Mouse (Mus musculus) layer of hippocampus, adult 2 months (tissue): ENCODE results near the gene Sltm. TPM values are rescaled to one million over a fixed set of nuclear protein-coding genes. Genes with fewer than 3 reads are reported as not detected.

Experiments used
- DNase-seq, 2 experiments: peaks; one replicate each; pipeline ENCODE4 v3.0.0; 2022; ENCODE audit warnings: low spot score in 2 of 2
- H3K27ac ChIP-seq: fragments of 200-600 bp; 2 replicates; pipeline ENCODE4 v1.8.1; 2022
- H3K4me3 ChIP-seq: fragments of 200-600 bp; 2 replicates; pipeline ENCODE4 v1.8.1; 2022; ENCODE audit warnings: mild to moderate bottlenecking
- CTCF ChIP-seq: fragments of 200-600 bp; conservative IDR thresholded peaks from 2 replicates; pipeline ENCODE4 v1.8.1; 2022; ENCODE audit warnings: antibody characterized with exemption, mild to moderate bottlenecking, moderate library complexity
- total RNA-seq, 2 experiments: library from RNA; stranded (reverse); gene quantifications; 2 replicates each; pipeline ENCODE4 v1.2.3; 2021

Gene Sltm
- total RNA-seq, 2 experiments from 2014 or later: 53.0 to 60.1 TPM

GRCm38 (mm10) chr9:70567651-70568050, 25.1 kb downstream of the Sltm start:
- TF ChIP-seq CTCF: no peak
- H3K4me3 ChIP-seq: no peak overlapping the region
- H3K27ac ChIP-seq: peak overlapping the region; percentile 52
- no peak for DNase-seq

- no peak for DNase-seq
- TF ChIP-seq CTCF: no peak
- Histone ChIP-seq H3K27ac (no peak overlapping the region), H3K4me3 (no peak overlapping the region)
These were observed 27.8 kb downstream of the Sltm start for GRCm38 (mm10) chr9:70570351-70570750.

- no peak overlapping the region for H3K27ac ChIP-seq
- no peak overlapping the region for H3K4me3 ChIP-seq
- no peak for TF ChIP-seq CTCF
- DNase-seq: no peak
These were observed 35.6 kb downstream of the Sltm start for GRCm38 (mm10) chr9:70578123-70578522.

GRCm38 (mm10) chr9:70580956-70581355, 38.4 kb downstream of the Sltm start:
- no peak overlapping the region for H3K27ac ChIP-seq
- no peak for DNase-seq
- no peak for TF ChIP-seq CTCF
- H3K4me3 ChIP-seq: no peak overlapping the region

GRCm38 (mm10) chr9:70584641-70585040, 42.1 kb downstream of the Sltm start:
- no peak for DNase-seq
- Histone ChIP-seq H3K27ac (no peak overlapping the region), H3K4me3 (no peak overlapping the region)
- TF ChIP-seq CTCF: no peak

- no peak for TF ChIP-seq CTCF
- Histone ChIP-seq H3K4me3 (no peak overlapping the region), H3K27ac (no peak overlapping the region)
- no peak for DNase-seq
These were observed 42.6 kb downstream of the Sltm start for GRCm38 (mm10) chr9:70585172-70585571.

GRCm38 (mm10) chr9:70587171-70587570, 44.6 kb downstream of the Sltm start:
- Histone ChIP-seq H3K4me3 (no peak overlapping the region), H3K27ac (peak overlapping the region; percentile 51)
- peak in 1 of 2 experiments; percentile 35 for DNase-seq
- TF ChIP-seq CTCF: no peak

GRCm38 (mm10) chr9:70590775-70591174, 48.2 kb downstream of the Sltm start:
- no peak overlapping the region; the same call in 1 of the 2 replicates for H3K27ac ChIP-seq
- no peak for TF ChIP-seq CTCF
- DNase-seq: no peak
- no peak overlapping the region for H3K4me3 ChIP-seq

- no peak for DNase-seq
- no peak overlapping the region for H3K4me3 ChIP-seq
- H3K27ac ChIP-seq: peak overlapping the region; percentile 61
- TF ChIP-seq CTCF: no peak
These were observed 48.9 kb downstream of the Sltm start for GRCm38 (mm10) chr9:70591486-70591885.

- DNase-seq: no peak
- Histone ChIP-seq H3K4me3 (no peak overlapping the region), H3K27ac (no peak overlapping the region)
- no peak for TF ChIP-seq CTCF
These were observed 55.7 kb downstream of the Sltm start for GRCm38 (mm10) chr9:70598271-70598670.

GRCm38 (mm10) chr9:70602186-70602845, 59.8 kb downstream of the Sltm start:
- no peak for TF ChIP-seq CTCF
- no peak for DNase-seq
- H3K27ac ChIP-seq: peak overlapping the region; percentile 52
- no peak overlapping the region for H3K4me3 ChIP-seq

GRCm38 (mm10) chr9:70611026-70611673, 68.6 kb downstream of the Sltm start:
- DNase-seq: no peak
- TF ChIP-seq CTCF: no peak
- H3K4me3 ChIP-seq: no peak overlapping the region
- H3K27ac ChIP-seq: no peak overlapping the region

- peak; percentile 30 to 34 for DNase-seq
- Histone ChIP-seq H3K4me3 (no peak overlapping the region), H3K27ac (peak overlapping the region; percentile 37; the same call in 1 of the 2 replicates)
- no peak for TF ChIP-seq CTCF
These were observed 87.2 kb downstream of the Sltm start for GRCm38 (mm10) chr9:70629711-70630110.

GRCm38 (mm10) chr9:70631665-70632064, 89.1 kb downstream of the Sltm start:
- no peak overlapping the region for H3K27ac ChIP-seq
- no peak for TF ChIP-seq CTCF
- no peak overlapping the region for H3K4me3 ChIP-seq
- DNase-seq: no peak
